Mouse (Mus musculus): ENCODE data around the gene C1qtnf5.

Gene C1qtnf5

DNA sequence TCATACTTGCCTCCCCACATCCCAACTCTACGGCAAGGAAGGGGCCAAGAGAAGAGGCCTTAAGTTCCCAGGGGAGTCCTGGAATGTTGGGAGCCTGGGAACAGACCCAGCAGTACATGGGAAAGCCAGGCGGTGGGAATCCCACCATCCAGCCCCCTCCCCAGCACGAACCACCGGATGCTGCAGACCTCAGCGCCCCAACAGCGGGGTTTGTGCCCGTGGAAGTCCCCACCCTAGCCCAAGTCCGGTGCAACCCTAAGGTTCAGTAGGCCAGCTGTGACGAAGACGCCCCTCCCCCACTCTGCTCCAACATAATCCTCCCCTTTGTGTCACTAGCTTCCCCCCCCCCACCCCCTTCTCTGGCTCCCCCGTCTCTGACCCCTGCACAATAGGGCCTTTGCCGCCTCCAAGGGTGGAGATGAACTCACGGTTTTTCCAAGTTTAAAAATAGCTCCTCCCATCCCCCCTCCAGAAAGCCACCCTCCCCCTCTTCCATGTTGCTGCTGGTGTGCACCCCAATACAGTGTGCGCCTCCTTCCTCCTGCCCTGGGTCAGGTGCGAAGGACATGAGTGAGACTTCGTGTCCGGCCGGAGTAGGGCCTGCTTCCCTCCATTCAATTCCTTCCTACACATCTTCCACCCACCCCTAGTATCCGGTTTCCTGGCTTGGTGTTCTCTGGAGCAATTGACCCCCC is 23.7 kb downstream of the C1qtnf5 start:
- DNase-seq (ENCODE audit: low spot score in 2 of 2), result no peak

DNA sequence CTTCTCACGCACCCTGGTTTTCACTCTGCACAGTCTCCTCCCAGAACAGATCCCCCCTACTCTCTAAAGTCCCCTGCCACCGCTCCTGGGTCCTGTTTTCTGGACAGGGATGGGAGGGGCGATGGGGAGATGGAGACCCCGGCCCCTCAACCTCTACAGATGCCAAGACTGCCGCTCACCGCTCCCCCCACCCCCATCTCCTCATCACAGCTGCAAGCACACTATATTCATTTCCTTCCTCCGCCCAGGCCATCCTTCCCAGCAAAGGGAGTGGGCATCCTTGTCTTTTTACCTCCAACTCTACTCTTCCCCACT is 24.2 kb downstream of the C1qtnf5 start:
- DNase-seq (ENCODE audit: low spot score in 2 of 2), result no peak

DNA sequence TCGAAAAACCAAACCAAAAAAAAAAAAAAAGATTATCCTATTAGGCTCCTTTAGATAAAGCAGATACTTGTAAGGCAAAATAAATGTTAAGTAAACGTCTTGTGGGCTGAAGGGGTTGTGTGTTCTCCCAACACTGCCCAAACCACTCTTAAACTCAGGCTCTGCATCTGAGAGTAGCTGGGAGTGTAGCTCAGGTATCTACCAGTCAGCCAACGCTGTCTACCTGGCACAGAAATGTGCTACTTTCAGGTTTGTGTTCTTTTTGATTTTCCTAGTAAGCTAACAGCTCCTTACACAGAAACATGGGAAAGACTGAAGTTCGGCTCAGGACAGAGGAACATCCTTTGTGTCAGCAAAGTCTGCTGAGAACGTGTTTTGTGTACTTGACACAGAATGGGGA is 25.2 kb downstream of the C1qtnf5 start:
- DNase-seq (ENCODE audit: low spot score in 2 of 2), result no peak

DNA sequence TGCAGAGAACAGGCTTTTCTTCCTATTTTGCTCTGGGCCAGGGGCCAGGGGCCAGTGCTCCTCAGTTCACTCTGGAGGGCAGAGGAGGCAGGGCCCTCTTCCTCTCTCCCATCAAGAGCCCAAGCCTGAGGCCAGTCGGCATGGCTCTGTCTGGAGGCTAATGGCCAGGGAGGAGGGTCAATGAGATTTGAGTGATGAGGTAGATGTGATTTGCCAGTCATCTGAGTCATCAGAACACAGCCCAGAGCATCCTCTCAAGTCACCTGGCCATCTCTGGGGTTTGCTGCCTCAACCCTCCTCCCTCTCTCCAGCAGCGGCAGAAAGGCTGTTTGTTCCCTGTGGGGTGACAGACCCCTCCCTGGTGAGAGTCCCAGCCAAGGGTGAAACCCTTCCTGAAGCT is 26.2 kb downstream of the C1qtnf5 start:
- DNase-seq (ENCODE audit: low spot score in 2 of 2), result no peak

DNA sequence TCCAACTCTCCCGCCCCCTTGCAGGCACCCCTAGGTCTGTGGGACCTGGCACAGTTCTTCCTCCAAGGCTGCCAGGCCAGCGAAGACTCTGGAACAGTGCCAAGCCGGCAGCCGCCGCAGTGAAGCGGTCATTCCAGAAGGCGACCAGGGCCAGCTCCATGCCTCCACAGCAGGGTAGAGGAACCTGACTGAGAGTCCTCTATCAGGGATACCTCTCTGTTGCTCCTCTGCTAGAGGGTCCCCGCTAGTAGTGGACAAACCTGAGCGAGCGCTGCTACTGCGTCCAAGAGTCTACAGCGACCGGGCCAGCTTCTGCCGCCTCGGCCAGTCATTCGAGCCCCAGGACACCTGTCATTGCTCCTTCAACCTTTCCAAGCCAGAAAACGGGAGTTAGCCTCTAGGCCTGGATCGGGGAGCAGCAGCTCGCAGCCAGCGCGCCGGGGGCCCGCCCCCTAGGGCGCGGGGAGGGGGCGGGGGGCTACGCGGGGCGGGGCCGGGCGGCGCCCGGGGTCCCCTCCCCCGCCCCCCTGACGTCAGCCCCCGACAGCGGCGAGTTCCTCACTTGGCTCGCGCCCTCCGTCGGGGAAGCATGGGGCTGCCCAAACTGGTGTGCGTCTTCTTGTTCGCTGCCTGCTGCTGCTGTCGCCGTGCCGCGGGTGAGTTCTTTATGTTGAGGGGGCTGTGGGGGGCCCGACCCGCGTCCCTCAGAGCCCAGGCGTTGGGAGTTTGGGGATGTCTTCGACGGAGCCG is 27.2 kb downstream of the C1qtnf5 start, which contains the start of gene Mcam:
Gene Mcam (plus strand): TSS at position 369 of the 750 bp plus-strand sequence.
- no peak for DNase-seq (ENCODE audit: low spot score in 2 of 2)

DNA sequence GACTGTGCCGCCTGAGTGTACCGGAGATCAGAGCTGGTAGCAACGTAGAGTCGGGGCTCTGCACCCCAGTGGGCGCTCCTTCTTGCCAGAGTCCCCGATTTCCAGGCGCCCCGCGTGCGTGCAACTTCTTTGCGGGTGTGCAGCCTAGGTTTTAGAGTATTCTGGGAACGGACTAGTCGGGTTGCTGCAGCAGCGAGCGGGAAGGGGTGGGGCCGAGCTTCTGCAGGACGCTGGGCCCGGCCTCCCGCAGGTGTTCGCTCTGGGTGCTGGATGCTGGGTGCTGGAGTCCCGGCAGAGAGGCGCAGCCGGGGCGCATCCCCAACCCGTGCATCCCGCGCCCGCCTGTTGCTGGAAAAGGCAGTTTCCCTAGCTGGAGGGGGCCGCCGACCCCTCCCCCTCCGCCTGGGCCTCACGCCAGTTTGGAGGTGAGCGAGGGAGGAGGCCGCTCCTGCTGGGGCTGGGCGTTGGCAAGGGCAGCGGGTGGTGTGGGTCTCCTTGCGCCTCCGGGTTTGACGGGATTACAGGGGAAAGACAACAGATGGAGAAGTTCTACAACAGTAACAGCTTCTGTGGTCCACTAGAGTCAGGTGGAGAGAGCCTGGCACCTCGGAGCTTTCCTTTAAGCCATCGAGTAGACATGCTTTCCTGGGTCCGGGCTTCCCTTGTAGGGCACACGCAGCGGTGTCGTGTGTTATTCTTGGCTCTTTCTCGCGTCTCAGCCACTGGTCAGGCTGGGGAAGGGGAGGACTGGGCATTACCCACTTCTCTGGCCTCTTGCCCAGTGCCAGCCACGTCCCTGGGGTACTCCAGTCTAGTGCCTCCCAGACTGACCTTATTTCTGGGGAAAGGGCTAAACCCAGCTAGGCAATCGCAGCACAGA is 28.0 kb downstream of the C1qtnf5 start:
- no peak for DNase-seq (ENCODE audit: low spot score in 2 of 2)

DNA sequence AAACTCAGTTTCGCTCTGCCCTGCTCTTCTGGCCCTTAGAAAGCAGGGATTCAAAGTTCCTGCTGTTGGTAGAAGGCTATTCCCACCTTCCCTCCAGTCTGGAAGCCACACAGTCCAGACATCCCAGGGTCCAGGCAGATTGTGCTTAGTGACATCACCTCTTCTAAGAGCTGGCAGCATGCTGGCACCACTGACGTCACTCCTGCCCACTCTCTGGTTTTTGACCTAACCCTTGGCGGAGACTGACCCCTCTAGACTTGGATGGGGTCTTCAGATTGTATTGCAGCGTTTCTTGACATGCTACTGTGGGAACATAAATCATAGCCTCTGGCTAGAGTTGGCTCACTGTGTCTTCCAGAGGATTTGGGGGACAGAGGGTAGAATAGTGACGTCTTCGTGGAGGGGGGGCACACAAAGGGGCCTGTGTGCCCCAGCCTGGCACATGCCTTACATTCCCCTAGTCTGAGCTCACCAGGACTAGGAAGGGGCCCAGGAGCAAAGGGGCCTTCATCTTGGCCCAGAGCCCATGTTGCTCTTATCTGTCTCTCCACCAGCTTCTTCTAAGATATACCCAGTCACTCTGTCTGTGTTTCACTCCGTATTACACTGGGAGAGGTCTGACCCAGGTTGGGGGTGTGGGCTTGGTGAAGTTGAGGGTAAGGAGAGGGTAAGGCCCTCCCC is 28.8 kb downstream of the C1qtnf5 start:
- no peak for DNase-seq (ENCODE audit: low spot score in 2 of 2)

DNA sequence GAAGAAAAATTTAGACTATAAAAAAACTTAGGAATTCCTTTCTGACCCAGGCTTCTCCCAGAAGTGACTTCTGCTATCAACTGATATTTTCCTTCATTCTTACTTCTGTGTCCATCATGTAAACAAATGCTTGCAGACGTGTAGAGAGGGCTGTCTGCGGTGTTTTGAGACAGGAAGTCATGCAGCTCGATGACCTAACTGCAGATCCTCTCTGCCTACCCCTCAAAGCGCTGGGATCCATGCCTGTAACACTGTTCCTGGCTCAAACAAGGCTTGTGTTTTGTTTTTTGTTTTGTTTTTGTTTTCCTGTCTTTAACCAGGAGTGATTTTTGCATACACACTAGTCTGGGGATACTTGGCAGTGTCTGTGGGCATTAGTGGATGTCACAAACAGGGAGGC is 30.8 kb downstream of the C1qtnf5 start:
- DNase-seq (ENCODE audit: low spot score in 2 of 2), result no peak

DNA sequence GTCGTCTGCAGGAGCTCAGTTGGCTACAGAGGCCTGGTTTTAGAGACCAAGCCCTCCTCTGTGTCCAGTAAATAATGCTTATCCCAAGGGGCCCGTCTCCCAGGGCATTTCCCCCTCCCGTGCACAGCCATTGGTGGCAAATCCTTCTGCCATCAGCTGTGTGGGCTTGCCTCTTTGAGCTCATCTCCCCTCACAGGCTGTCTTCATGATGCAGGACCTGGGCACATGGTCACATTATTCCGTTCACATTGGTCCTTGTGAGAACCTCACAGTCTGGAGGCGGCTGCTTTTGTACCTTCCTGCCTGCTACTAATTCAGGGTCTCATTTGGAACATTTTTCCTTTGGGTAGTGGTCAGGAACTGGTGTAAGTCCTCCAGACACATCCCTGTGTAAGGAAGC is 34.9 kb downstream of the C1qtnf5 start:
- DNase-seq (ENCODE audit: low spot score in 2 of 2), result no peak

DNA sequence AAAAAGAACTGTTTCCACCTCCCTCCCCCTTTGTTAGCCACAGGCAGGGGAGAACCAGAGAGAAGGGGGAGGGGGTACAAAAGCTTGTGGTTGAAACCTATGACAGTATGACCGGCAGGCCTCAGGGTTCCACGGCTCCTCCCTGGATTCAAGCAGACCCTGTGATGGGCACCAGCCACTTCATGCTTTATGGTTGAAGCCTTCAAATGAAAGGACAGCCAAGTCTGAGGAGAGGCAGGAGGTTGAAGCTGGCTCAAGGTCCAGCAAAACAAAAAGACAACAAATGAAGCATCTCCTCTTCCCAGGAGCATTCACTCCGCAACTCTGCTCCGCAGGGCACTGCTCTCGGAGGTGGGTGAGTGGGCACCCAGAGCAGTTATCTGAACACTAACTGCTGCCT is 36.4 kb downstream of the C1qtnf5 start:
- DNase-seq (ENCODE audit: low spot score in 2 of 2), result no peak

DNA sequence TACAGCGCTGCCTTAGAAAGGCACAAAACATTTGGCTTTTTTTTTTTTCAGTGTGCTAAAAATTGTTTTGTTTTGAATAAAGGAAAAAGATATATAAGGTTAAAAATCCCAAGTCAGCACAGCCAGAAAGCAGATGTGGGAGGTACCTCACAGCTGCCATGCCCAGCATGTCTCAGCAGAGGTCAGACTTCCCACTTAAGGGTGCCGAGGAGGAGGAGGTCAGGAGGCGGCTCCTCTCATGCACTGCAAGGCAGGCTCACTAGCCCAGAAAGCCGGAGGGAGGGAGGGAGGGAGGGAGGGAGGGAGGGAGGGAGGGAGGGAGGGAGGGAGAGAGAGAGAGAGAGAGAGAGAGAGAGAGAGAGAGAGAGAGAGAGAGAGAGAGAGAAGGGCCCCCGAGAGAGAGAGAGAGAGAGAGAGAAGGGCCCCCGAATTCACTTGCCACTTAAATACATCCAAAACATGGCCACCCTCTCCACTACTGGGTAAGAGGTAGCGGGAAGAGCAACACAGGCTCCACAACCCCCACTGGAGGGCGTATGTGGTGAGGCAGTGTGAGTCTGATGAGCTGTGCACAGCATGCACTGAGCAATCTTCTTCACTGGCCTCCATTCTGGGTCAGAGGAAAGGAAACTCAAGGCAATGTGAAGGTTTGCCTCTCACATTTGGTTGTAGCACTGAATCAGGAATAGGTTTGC is 37.1 kb downstream of the C1qtnf5 start:
- no peak for DNase-seq (ENCODE audit: low spot score in 2 of 2)

DNA sequence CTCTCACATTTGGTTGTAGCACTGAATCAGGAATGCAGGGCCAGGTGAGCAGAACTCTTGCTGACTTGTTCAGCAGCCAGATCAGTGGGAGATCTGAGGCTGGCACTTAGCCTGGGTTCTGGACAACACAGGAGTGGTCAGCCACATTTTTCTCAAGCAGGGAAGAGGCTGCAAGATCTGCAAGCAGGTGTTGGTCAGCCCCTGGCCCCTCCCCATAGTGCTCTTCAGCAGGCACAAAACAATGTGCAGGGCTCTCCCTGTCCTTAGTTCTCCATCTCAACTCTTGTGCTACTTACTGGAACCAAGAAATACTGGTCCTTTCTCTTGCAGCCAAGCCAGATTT is 37.6 kb downstream of the C1qtnf5 start:
- DNase-seq (ENCODE audit: low spot score in 2 of 2), result no peak

DNA sequence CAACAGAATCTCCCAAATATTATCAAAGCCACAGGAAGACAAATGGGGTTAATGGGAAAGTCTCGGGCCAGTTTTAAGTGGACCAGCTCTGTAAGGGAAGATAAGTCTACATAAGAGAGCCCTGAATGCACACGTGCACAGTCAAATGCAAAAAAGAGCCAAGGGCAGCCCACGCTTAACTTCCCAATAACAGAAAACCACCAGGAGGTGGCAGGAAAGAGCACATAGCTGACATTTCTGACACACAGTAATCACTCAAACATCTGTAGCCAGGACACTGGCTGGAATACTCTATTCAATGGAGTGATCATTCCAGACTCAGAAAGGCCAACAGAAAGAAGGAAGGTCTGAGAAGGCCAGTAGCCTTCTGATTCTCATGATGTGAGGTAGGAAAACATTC is 40.2 kb downstream of the C1qtnf5 start:
- DNase-seq (ENCODE audit: low spot score in 2 of 2), result no peak
